Mouse (Mus musculus): Measurements from ENCODE around the gene Fig4. TPM values are rescaled to one million over a fixed set of nuclear protein-coding genes. Genes with fewer than 3 reads are reported as not detected.

Fig4 gene
- polyA plus RNA-seq, 1 experiment from 2014 or later, result 17.2 TPM

DNA sequence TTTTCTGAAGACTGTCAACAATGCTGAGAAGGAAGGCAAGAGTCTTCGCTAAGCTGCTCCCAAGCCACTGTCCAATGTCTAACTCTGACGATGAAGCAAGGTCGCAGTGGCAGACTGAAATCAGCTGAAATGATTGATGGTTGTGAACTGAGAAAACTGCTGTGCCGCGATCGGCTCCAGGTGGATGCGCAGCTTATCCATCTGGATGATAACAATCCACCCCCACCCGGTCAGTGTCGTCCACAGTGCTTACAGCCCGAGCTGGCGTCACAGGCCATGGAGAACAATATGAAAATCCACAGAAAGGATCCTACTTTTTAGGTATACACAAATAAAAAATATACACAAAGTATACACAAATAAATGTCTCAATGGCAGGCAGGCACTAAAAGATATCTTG is 8.3 kb downstream of the Fig4 start:
- 54% methylated on average over 11 of the region's 11 CpGs for WGBS
- ATAC-seq, result no peak
- Histone ChIP-seq H3K4me2 (ENCODE audit: low read depth, low read length) (no peak overlapping the region), H3K9ac (ENCODE audit: low read depth, low read length) (no peak overlapping the region), H3K36me3 (ENCODE audit: control insufficient read depth, insufficient read depth, low read length) (no peaks in the 10 kb centered on the region), H3K4me1 (ENCODE audit: control insufficient read depth, insufficient read depth, low read length) (peaks cover 10% of the 10 kb centered on the region), H3K4me3 (ENCODE audit: low read length) (no peak overlapping the region), H3K27ac (ENCODE audit: low read length) (no peak overlapping the region), H3K9me3 (ENCODE audit: control insufficient read depth, low read length) (no peaks in the 10 kb centered on the region), H3K27me3 (replicated peaks; ENCODE audit: control insufficient read depth, insufficient read depth, low read length) (no peaks in the 10 kb centered on the region)

- Histone ChIP-seq H3K27me3 (replicated peaks; ENCODE audit: control insufficient read depth, insufficient read depth, low read length) (no peaks in the 10 kb centered on the region), H3K4me1 (ENCODE audit: control insufficient read depth, insufficient read depth, low read length) (peaks cover 12% of the 10 kb centered on the region), H3K27ac (ENCODE audit: low read length) (peak overlapping the region; percentile 45), H3K9ac (ENCODE audit: low read depth, low read length) (0 out of 2 replicates have a peak overlapping the region, but pooled peaks have one; percentile 14), H3K36me3 (ENCODE audit: control insufficient read depth, insufficient read depth, low read length) (no peaks in the 10 kb centered on the region), H3K4me3 (ENCODE audit: low read length) (no peak overlapping the region), H3K4me2 (ENCODE audit: low read depth, low read length) (peak overlapping the region; percentile 32; the same call in 1 of the 2 replicates), H3K9me3 (ENCODE audit: control insufficient read depth, low read length) (no peaks in the 10 kb centered on the region)
- peak; percentile 68 for ATAC-seq
- 11% methylated on average over 7 of the region's 7 CpGs for WGBS
Observed at GRCm38 (mm10) chr10:41293019-41293418, 10.0 kb downstream of the Fig4 start.

GRCm38 (mm10) chr10:41291021-41291420 is 12.0 kb downstream of the Fig4 start:
- no peak overlapping the region for H3K4me2 ChIP-seq (ENCODE audit: low read depth, low read length)
- WGBS, result 81% methylated on average over 2 of the region's 2 CpGs

GRCm38 (mm10) chr10:41288771-41289415 is 14.2 kb downstream of the Fig4 start:
- Histone ChIP-seq H3K9me3 (ENCODE audit: control insufficient read depth, low read length) (no peaks in the 10 kb centered on the region), H3K4me3 (ENCODE audit: low read length) (no peak overlapping the region), H3K27ac (ENCODE audit: low read length) (no peak overlapping the region), H3K27me3 (replicated peaks; ENCODE audit: control insufficient read depth, insufficient read depth, low read length) (no peaks in the 10 kb centered on the region), H3K36me3 (ENCODE audit: control insufficient read depth, insufficient read depth, low read length) (no peaks in the 10 kb centered on the region), H3K4me2 (ENCODE audit: low read depth, low read length) (no peak overlapping the region), H3K4me1 (ENCODE audit: control insufficient read depth, insufficient read depth, low read length) (peaks cover 12% of the 10 kb centered on the region), H3K9ac (ENCODE audit: low read depth, low read length) (no peak overlapping the region)
- 39% methylated on average over 16 of the region's 16 CpGs for WGBS
- peak; percentile 81 for ATAC-seq

More at GRCm38 (mm10) chr10:41291021-41291420, 12.0 kb downstream of the Fig4 start:
- no peak for ATAC-seq
- Histone ChIP-seq H3K9ac (ENCODE audit: low read depth, low read length) (no peak overlapping the region), H3K27me3 (replicated peaks; ENCODE audit: control insufficient read depth, insufficient read depth, low read length) (no peaks in the 10 kb centered on the region), H3K9me3 (ENCODE audit: control insufficient read depth, low read length) (no peaks in the 10 kb centered on the region), H3K4me3 (ENCODE audit: low read length) (no peak overlapping the region), H3K36me3 (ENCODE audit: control insufficient read depth, insufficient read depth, low read length) (no peaks in the 10 kb centered on the region), H3K4me1 (ENCODE audit: control insufficient read depth, insufficient read depth, low read length) (peaks cover 12% of the 10 kb centered on the region), H3K27ac (ENCODE audit: low read length) (no peak overlapping the region)

DNA sequence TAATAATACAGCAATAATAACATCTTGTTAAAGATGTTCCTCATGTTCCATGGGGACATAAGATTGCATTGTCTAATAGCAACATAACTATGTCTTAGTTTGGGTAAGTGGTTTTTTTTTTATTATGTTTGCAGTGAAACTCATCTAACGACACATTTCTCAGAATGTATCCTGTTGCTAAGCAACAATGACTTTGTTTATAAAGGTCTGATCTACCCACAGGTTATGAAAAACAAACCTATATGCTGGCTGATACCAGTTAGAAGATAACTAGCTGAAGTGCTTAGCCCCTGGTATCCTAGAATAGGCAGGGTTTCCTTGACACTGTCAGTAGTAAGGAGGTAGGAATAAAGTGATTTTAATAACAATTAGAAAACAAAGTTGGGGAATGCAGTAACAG is 15.0 kb downstream of the Fig4 start:
- H3K36me3 ChIP-seq (ENCODE audit: control insufficient read depth, insufficient read depth, low read length), result no peaks in the 10 kb centered on the region
- H3K27me3 ChIP-seq (replicated peaks; ENCODE audit: control insufficient read depth, insufficient read depth, low read length), result no peaks in the 10 kb centered on the region
- no peak overlapping the region for H3K4me3 ChIP-seq (ENCODE audit: low read length)
- ATAC-seq, result no peak
- H3K27ac ChIP-seq (ENCODE audit: low read length), result no peak overlapping the region
- no peaks in the 10 kb centered on the region for H3K9me3 ChIP-seq (ENCODE audit: control insufficient read depth, low read length)
- H3K9ac ChIP-seq (ENCODE audit: low read depth, low read length), result no peak overlapping the region
- WGBS, result 44% methylated on average over 1 of the region's 1 CpGs
- H3K4me1 ChIP-seq (ENCODE audit: control insufficient read depth, insufficient read depth, low read length), result peaks cover 6% of the 10 kb centered on the region
- H3K4me2 ChIP-seq (ENCODE audit: low read depth, low read length), result no peak overlapping the region

GRCm38 (mm10) chr10:41287618-41288017 is 15.4 kb downstream of the Fig4 start:
- no peaks in the 10 kb centered on the region for H3K36me3 ChIP-seq (ENCODE audit: control insufficient read depth, insufficient read depth, low read length)
- ATAC-seq, result no peak
- H3K4me2 ChIP-seq (ENCODE audit: low read depth, low read length), result no peak overlapping the region
- H3K4me1 ChIP-seq (ENCODE audit: control insufficient read depth, insufficient read depth, low read length), result 0 out of 2 replicates have a peak, but pooled peaks cover 2% of the 10 kb centered on the region
- H3K4me3 ChIP-seq (ENCODE audit: low read length), result no peak overlapping the region
- no peak overlapping the region for H3K27ac ChIP-seq (ENCODE audit: low read length)
- WGBS, result 71% methylated on average over 3 of the region's 3 CpGs
- no peaks in the 10 kb centered on the region for H3K27me3 ChIP-seq (replicated peaks; ENCODE audit: control insufficient read depth, insufficient read depth, low read length)
- H3K9me3 ChIP-seq (ENCODE audit: control insufficient read depth, low read length), result no peaks in the 10 kb centered on the region
- no peak overlapping the region for H3K9ac ChIP-seq (ENCODE audit: low read depth, low read length)

DNA sequence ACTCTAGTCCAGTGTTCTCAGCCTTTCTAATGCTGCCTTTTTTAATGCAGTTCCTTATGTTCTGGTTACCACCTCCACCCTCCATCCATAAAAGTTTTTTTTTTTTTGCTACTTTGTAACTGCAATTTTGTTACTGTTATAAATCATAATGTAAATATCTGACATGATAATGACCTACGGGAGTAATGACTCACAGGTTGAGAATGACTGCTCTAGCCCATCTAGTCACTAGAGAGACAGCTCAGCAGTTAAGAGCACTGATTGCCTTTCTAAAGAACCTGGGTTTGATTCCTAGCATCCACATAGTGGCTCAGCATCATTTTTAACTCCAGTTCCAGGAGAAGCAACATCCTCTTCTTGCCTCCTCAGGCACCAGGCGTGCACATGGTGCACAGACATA is 21.0 kb downstream of the Fig4 start:
- H3K9me3 ChIP-seq (ENCODE audit: control insufficient read depth, low read length), result no peaks in the 10 kb centered on the region
- no peak overlapping the region for H3K4me2 ChIP-seq (ENCODE audit: low read depth, low read length)
- no peak overlapping the region for H3K4me3 ChIP-seq (ENCODE audit: low read length)
- H3K36me3 ChIP-seq (ENCODE audit: control insufficient read depth, insufficient read depth, low read length), result no peaks in the 10 kb centered on the region
- no peak overlapping the region for H3K27ac ChIP-seq (ENCODE audit: low read length)
- no peak for ATAC-seq
- no peaks in the 10 kb centered on the region for H3K27me3 ChIP-seq (replicated peaks; ENCODE audit: control insufficient read depth, insufficient read depth, low read length)
- no peaks in the 10 kb centered on the region for H3K4me1 ChIP-seq (ENCODE audit: control insufficient read depth, insufficient read depth, low read length)
- 56% methylated on average over 2 of the region's 2 CpGs for WGBS
- H3K9ac ChIP-seq (ENCODE audit: low read depth, low read length), result no peak overlapping the region

GRCm38 (mm10) chr10:41280796-41281195 is 22.3 kb downstream of the Fig4 start:
- no peak overlapping the region for H3K27ac ChIP-seq (ENCODE audit: low read length)
- ATAC-seq, result no peak
- no peaks in the 10 kb centered on the region for H3K27me3 ChIP-seq (replicated peaks; ENCODE audit: control insufficient read depth, insufficient read depth, low read length)
- no peak overlapping the region for H3K9ac ChIP-seq (ENCODE audit: low read depth, low read length)
- H3K9me3 ChIP-seq (ENCODE audit: control insufficient read depth, low read length), result no peaks in the 10 kb centered on the region
- H3K4me3 ChIP-seq (ENCODE audit: low read length), result no peak overlapping the region
- no peaks in the 10 kb centered on the region for H3K4me1 ChIP-seq (ENCODE audit: control insufficient read depth, insufficient read depth, low read length)
- no peaks in the 10 kb centered on the region for H3K36me3 ChIP-seq (ENCODE audit: control insufficient read depth, insufficient read depth, low read length)
- WGBS, result 73% methylated on average over 2 of the region's 2 CpGs
- no peak overlapping the region for H3K4me2 ChIP-seq (ENCODE audit: low read depth, low read length)

- H3K4me3 ChIP-seq (ENCODE audit: low read length), result no peak overlapping the region
- no peaks in the 10 kb centered on the region for H3K27me3 ChIP-seq (replicated peaks; ENCODE audit: control insufficient read depth, insufficient read depth, low read length)
- no peak overlapping the region for H3K9ac ChIP-seq (ENCODE audit: low read depth, low read length)
- 66% methylated on average over 6 of the region's 6 CpGs for WGBS
- no peaks in the 10 kb centered on the region for H3K36me3 ChIP-seq (ENCODE audit: control insufficient read depth, insufficient read depth, low read length)
- H3K9me3 ChIP-seq (ENCODE audit: control insufficient read depth, low read length), result no peaks in the 10 kb centered on the region
- no peak overlapping the region for H3K4me2 ChIP-seq (ENCODE audit: low read depth, low read length)
- no peak overlapping the region for H3K27ac ChIP-seq (ENCODE audit: low read length)
- no peaks in the 10 kb centered on the region for H3K4me1 ChIP-seq (ENCODE audit: control insufficient read depth, insufficient read depth, low read length)
- ATAC-seq, result no peak
Observed at GRCm38 (mm10) chr10:41280177-41280576, 22.9 kb downstream of the Fig4 start.

DNA sequence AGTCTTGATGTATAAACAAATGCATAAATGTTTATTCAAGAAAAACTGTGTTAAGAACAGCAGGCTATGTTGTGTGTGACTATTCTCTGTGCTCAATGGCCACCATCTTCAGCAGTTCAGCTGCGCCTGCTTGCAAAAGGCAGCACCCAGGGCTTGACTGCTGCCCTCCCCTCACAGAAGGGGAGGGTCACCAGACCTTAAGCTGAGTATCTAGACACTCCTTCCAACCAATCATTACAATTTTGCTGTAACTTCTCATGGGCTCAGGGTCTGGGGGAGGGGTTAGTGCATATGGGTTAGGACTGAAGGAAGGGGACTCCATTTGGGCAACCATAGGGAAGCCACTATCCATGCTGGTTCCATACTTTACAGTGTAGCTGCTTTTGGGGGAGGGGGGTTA is 24.3 kb downstream of the Fig4 start:
- Histone ChIP-seq H3K27ac (ENCODE audit: low read length) (0 out of 2 replicates have a peak overlapping the region, but pooled peaks have one; percentile 32), H3K4me2 (ENCODE audit: low read depth, low read length) (no peak overlapping the region), H3K27me3 (replicated peaks; ENCODE audit: control insufficient read depth, insufficient read depth, low read length) (no peaks in the 10 kb centered on the region), H3K4me3 (ENCODE audit: low read length) (no peak overlapping the region), H3K36me3 (ENCODE audit: control insufficient read depth, insufficient read depth, low read length) (no peaks in the 10 kb centered on the region), H3K4me1 (ENCODE audit: control insufficient read depth, insufficient read depth, low read length) (no peaks in the 10 kb centered on the region), H3K9me3 (ENCODE audit: control insufficient read depth, low read length) (no peaks in the 10 kb centered on the region), H3K9ac (ENCODE audit: low read depth, low read length) (no peak overlapping the region)
- peak; percentile 56 for ATAC-seq
- 70% methylated on average over 1 of the region's 1 CpGs for WGBS
